Mouse (Mus musculus): ENCODE measurements around the gene Dzank1. TPM values are rescaled to one million over a fixed set of nuclear protein-coding genes. Genes with fewer than 3 reads are reported as not detected.

Gene Dzank1
- total and polyA plus RNA-seq, 3 experiments, result 0.08 to 0.35 TPM; not detected in 1

GRCm38 (mm10) chr2:144427852-144428251 is 99.4 kb downstream of the Dzank1 start:
- Histone ChIP-seq H3K9ac (ENCODE audit: control insufficient read depth, low read depth, low read length, poor library complexity, severe bottlenecking) (no peak overlapping the region), H3K36me3 (ENCODE audit: control insufficient read depth in 1 of 2, insufficient read depth in 2 of 2, low read length in 2 of 2) (no peaks in the 10 kb centered on the region), H3K27ac (ENCODE audit: control insufficient read depth, low read depth, low read length) (no peak overlapping the region), H3K79me2 (ENCODE audit: control insufficient read depth, insufficient read depth, low read length, poor library complexity) (no peaks in the 10 kb centered on the region), H3K9me3 (replicated peaks; ENCODE audit: insufficient read depth, low read length) (no peaks in the 10 kb centered on the region), H3K4me3 (ENCODE audit: control insufficient read depth in 1 of 2, insufficient read depth in 1 of 2, low read depth in 2 of 2, low read length in 2 of 2) (no peak overlapping the region), H3K4me1 (ENCODE audit: control insufficient read depth in 1 of 2, insufficient read depth in 2 of 2, low read length in 2 of 2) (no peaks in the 10 kb centered on the region), H3K27me3 (ENCODE audit: control insufficient read depth in 1 of 2, insufficient read depth in 2 of 2, low read length in 2 of 2) (peaks cover 0 to 1% of the 10 kb centered on the region in 2 experiments; a peak in 1 of 4 replicates)
- no peak for DNase-seq (ENCODE audit: low read depth, low spot score)
- TF ChIP-seq POLR2AphosphoS5 (IDR thresholded peaks at IDR 0.05; ENCODE audit: borderline replicate concordance, low read depth, low read length), result no peak
- no peak for TF ChIP-seq POLR2AphosphoS2 (IDR thresholded peaks at IDR 0.05; ENCODE audit: low read length)
- no peak for TF ChIP-seq USF2 (IDR thresholded peaks at IDR 0.05; ENCODE audit: borderline replicate concordance in 1 of 2, insufficient read depth in 1 of 2, low read depth in 1 of 2, low read length in 2 of 2)
- no peak for TF ChIP-seq ZNF384 (IDR thresholded peaks at IDR 0.05; ENCODE audit: low read depth, low read length)
- TF ChIP-seq SIN3A (IDR thresholded peaks at IDR 0.05; ENCODE audit: low read length), result no peak
- TF ChIP-seq MYC (IDR thresholded peaks at IDR 0.05; ENCODE audit: low read depth, low read length), result no peak
- TF ChIP-seq KAT2A (conservative IDR thresholded peaks at IDR 0.05; ENCODE audit: low read depth, low read length), result no peak
- TF ChIP-seq USF1 (IDR thresholded peaks at IDR 0.05; ENCODE audit: low read depth, low read length), result no peak
- no peak for TF ChIP-seq TAL1 (IDR thresholded peaks at IDR 0.05; ENCODE audit: low read length)

- H3K27me3 ChIP-seq (ENCODE audit: control insufficient read depth in 1 of 2, insufficient read depth in 2 of 2, low read length in 2 of 2), result peaks cover 0 to 1% of the 10 kb centered on the region in 2 experiments; a peak in 1 of 4 replicates
- no peak overlapping the region for H3K4me3 ChIP-seq (ENCODE audit: control insufficient read depth in 1 of 2, insufficient read depth in 1 of 2, low read depth in 2 of 2, low read length in 2 of 2)
- no peaks in the 10 kb centered on the region for H3K4me1 ChIP-seq (ENCODE audit: control insufficient read depth in 1 of 2, insufficient read depth in 2 of 2, low read length in 2 of 2)
- DNase-seq (ENCODE audit: low read depth, low spot score), result no peak
- no peak overlapping the region for H3K9ac ChIP-seq (ENCODE audit: control insufficient read depth, low read depth, low read length, poor library complexity, severe bottlenecking)
- no peak overlapping the region for H3K27ac ChIP-seq (ENCODE audit: control insufficient read depth, low read depth, low read length)
- TF ChIP-seq ETS1 (IDR thresholded peaks at IDR 0.05; ENCODE audit: low read depth, low read length), result no peak
- no peak for TF ChIP-seq ZMIZ1 (IDR thresholded peaks at IDR 0.05; ENCODE audit: low read depth, low read length)
- H3K79me2 ChIP-seq (ENCODE audit: control insufficient read depth, insufficient read depth, low read length, poor library complexity), result no peaks in the 10 kb centered on the region
- no peaks in the 10 kb centered on the region for H3K36me3 ChIP-seq (ENCODE audit: control insufficient read depth in 1 of 2, insufficient read depth in 2 of 2, low read length in 2 of 2)
- no peaks in the 10 kb centered on the region for H3K9me3 ChIP-seq (replicated peaks; ENCODE audit: insufficient read depth, low read length)
These were observed 101.5 kb downstream of the Dzank1 start for GRCm38 (mm10) chr2:144425761-144426160.

GRCm38 (mm10) chr2:144422094-144422675 is 105.0 kb downstream of the Dzank1 start:
- no peaks in the 10 kb centered on the region for H3K4me1 ChIP-seq (ENCODE audit: control insufficient read depth in 1 of 2, insufficient read depth in 2 of 2, low read length in 2 of 2)
- H3K9me3 ChIP-seq (replicated peaks; ENCODE audit: insufficient read depth, low read length), result no peaks in the 10 kb centered on the region
- no peak overlapping the region for H3K4me3 ChIP-seq (ENCODE audit: control insufficient read depth in 1 of 2, insufficient read depth in 1 of 2, low read depth in 2 of 2, low read length in 2 of 2)
- no peaks in the 10 kb centered on the region for H3K36me3 ChIP-seq (ENCODE audit: control insufficient read depth in 1 of 2, insufficient read depth in 2 of 2, low read length in 2 of 2)
- TF ChIP-seq CTCF (IDR thresholded peaks at IDR 0.05 in 2 of 3, conservative IDR thresholded peaks at IDR 0.05 in 1 of 3; ENCODE audit: control insufficient read depth in 1 of 3, insufficient read depth in 1 of 3, low read depth in 2 of 3, low read length in 3 of 3, poor library complexity in 1 of 3, severe bottlenecking in 1 of 3) (no peak), NELFE (IDR thresholded peaks at IDR 0.05; ENCODE audit: low read depth, low read length) (no peak), USF2 (IDR thresholded peaks at IDR 0.05; ENCODE audit: borderline replicate concordance in 1 of 2, insufficient read depth in 1 of 2, low read depth in 1 of 2, low read length in 2 of 2) (no peak), NRF1 (IDR thresholded peaks at IDR 0.05; ENCODE audit: insufficient read depth, low read depth, low read length, poor library complexity, severe bottlenecking) (no peak), MAZ (IDR thresholded peaks at IDR 0.05; ENCODE audit: low read depth, low read length) (no peak), MEF2A (IDR thresholded peaks at IDR 0.05; ENCODE audit: extremely low read depth, insufficient replicate concordance, low read depth, low read length, poor library complexity, severe bottlenecking) (no peak)
- H3K27ac ChIP-seq (ENCODE audit: control insufficient read depth, low read depth, low read length), result no peak overlapping the region
- no peak overlapping the region for H3K9ac ChIP-seq (ENCODE audit: control insufficient read depth, low read depth, low read length, poor library complexity, severe bottlenecking)
- H3K27me3 ChIP-seq (ENCODE audit: control insufficient read depth in 1 of 2, insufficient read depth in 2 of 2, low read length in 2 of 2), result peaks cover 0 to 1% of the 10 kb centered on the region in 2 experiments; a peak in 1 of 4 replicates
- no peaks in the 10 kb centered on the region for H3K79me2 ChIP-seq (ENCODE audit: control insufficient read depth, insufficient read depth, low read length, poor library complexity)
- DNase-seq (ENCODE audit: low read depth, low spot score), result no peak
